ENCODE assay signal across 15 mouse cellular contexts in genomic region chr11:56753699-56754098, GRCm38 (mm10).
A peak's percentile ranks its signal among the peaks of the same experiment; 100 is the strongest.
DNase-seq lines count a peak whose midpoint lies in the region; ATAC-seq and TF ChIP-seq lines count a peak whose summit lies in the region.
"Had no signal": no experiment of that assay in that cellular context is flagged by ENCODE, and none has a peak within 500 bp of the region (broad histone marks: within the 10 kb centered on the region; RNA-seq: fewer than 3 reads in every experiment).

No protein-coding gene starts in this region.

- H3K4me3 ChIP-seq in hindbrain, embryonic 15.5 days, result no peak overlapping the region
- H3K4me3 ChIP-seq in hindbrain, embryonic 12.5 days, result no peak overlapping the region
- no peak overlapping the region for H3K4me3 ChIP-seq in midbrain, embryonic 15.5 days
- no peak overlapping the region for H3K4me3 ChIP-seq in midbrain, embryonic 10.5 days
- no peak overlapping the region for H3K4me3 ChIP-seq in cortical plate, adult 2 months (ENCODE audit: insufficient read depth, low read length)
- H3K4me3 ChIP-seq: liver, embryonic 13.5 days had no signal

- no peaks in the 10 kb centered on the region for H3K36me3 ChIP-seq in hindbrain, embryonic 15.5 days
- no peaks in the 10 kb centered on the region for H3K36me3 ChIP-seq in hindbrain, embryonic 12.5 days
- no peaks in the 10 kb centered on the region for H3K36me3 ChIP-seq in midbrain, embryonic 15.5 days (replicated peaks)
- H3K36me3 ChIP-seq in midbrain, embryonic 10.5 days, result no peaks in the 10 kb centered on the region
- H3K36me3 ChIP-seq: G1E; liver, embryonic 13.5 days had no signal

- H3K27me3 ChIP-seq in hindbrain, embryonic 15.5 days, result no peaks in the 10 kb centered on the region
- no peaks in the 10 kb centered on the region for H3K27me3 ChIP-seq in hindbrain, embryonic 12.5 days
- no peaks in the 10 kb centered on the region for H3K27me3 ChIP-seq in midbrain, embryonic 15.5 days (replicated peaks)
- H3K27me3 ChIP-seq in midbrain, embryonic 10.5 days (ENCODE audit: low read depth, poor library complexity, severe bottlenecking), result no peaks in the 10 kb centered on the region
- H3K27me3 ChIP-seq: liver, embryonic 13.5 days had no signal

- no peak overlapping the region for H3K9ac ChIP-seq in hindbrain, embryonic 15.5 days
- H3K9ac ChIP-seq in hindbrain, embryonic 12.5 days, result no peak overlapping the region
- H3K9ac ChIP-seq in midbrain, embryonic 15.5 days, result no peak overlapping the region
- H3K9ac ChIP-seq: liver, embryonic 13.5 days had no signal

- 26% methylated on average over 3 of the region's 3 CpGs for WGBS in hindbrain, embryonic 15.5 days
- 28% methylated on average over 3 of the region's 3 CpGs for WGBS in hindbrain, embryonic 12.5 days
- WGBS in midbrain, embryonic 15.5 days, result 49% methylated on average over 3 of the region's 3 CpGs
- 85% methylated on average over 3 of the region's 3 CpGs for WGBS in midbrain, embryonic 10.5 days

- no peak for TF ChIP-seq CTCF in cortical plate, adult 2 months (IDR thresholded peaks at IDR 0.05; ENCODE audit: extremely low read depth, insufficient read depth, low read length)

- H3K27ac ChIP-seq in hindbrain, embryonic 15.5 days (replicated peaks), result peak overlapping the region; percentile 42; the same call in 1 of the 2 replicates
- no peak overlapping the region for H3K27ac ChIP-seq in hindbrain, embryonic 12.5 days
- H3K27ac ChIP-seq in midbrain, embryonic 15.5 days, result 0 out of 2 replicates have a peak overlapping the region, but pooled peaks have one; percentile 6
- no peak overlapping the region for H3K27ac ChIP-seq in midbrain, embryonic 10.5 days (replicated peaks)
- H3K27ac ChIP-seq in cortical plate, adult 2 months (ENCODE audit: insufficient read depth, low read length), result peak overlapping the region; percentile 21; the same call in 1 of the 2 replicates
- H3K27ac ChIP-seq: liver, embryonic 13.5 days had no signal

- H3K4me2 ChIP-seq in hindbrain, embryonic 15.5 days, result no peak overlapping the region
- no peak overlapping the region for H3K4me2 ChIP-seq in hindbrain, embryonic 12.5 days (replicated peaks)
- H3K4me2 ChIP-seq in midbrain, embryonic 15.5 days, result no peak overlapping the region
- H3K4me2 ChIP-seq: liver, embryonic 13.5 days had no signal

- peak; percentile 61; the same call in 1 of the 2 replicates for ATAC-seq in hindbrain, embryonic 15.5 days (ENCODE audit: low FRiP score, low read depth)
- ATAC-seq in hindbrain, embryonic 12.5 days (ENCODE audit: low FRiP score), result no peak
- ATAC-seq in midbrain, embryonic 15.5 days (replicated peaks), result no peak

- no peaks in the 10 kb centered on the region for H3K9me3 ChIP-seq in hindbrain, embryonic 15.5 days
- no peaks in the 10 kb centered on the region for H3K9me3 ChIP-seq in hindbrain, embryonic 12.5 days (replicated peaks)
- no peaks in the 10 kb centered on the region for H3K9me3 ChIP-seq in midbrain, embryonic 15.5 days
- no peaks in the 10 kb centered on the region for H3K9me3 ChIP-seq in midbrain, embryonic 10.5 days (replicated peaks)
- H3K9me3 ChIP-seq: liver, embryonic 13.5 days had no signal

- TF ChIP-seq POLR2A in cortical plate, adult 2 months (IDR thresholded peaks at IDR 0.05; ENCODE audit: extremely low read depth, insufficient read depth, low read length), result no peak

- H3K4me1 ChIP-seq in hindbrain, embryonic 15.5 days (replicated peaks), result peaks cover 21% of the 10 kb centered on the region; the same call in 1 of the 2 replicates
- H3K4me1 ChIP-seq in hindbrain, embryonic 12.5 days, result peaks cover 7% of the 10 kb centered on the region
- 0 out of 2 replicates have a peak, but pooled peaks cover 14% of the 10 kb centered on the region for H3K4me1 ChIP-seq in midbrain, embryonic 15.5 days
- peaks cover 17% of the 10 kb centered on the region for H3K4me1 ChIP-seq in midbrain, embryonic 10.5 days
- H3K4me1 ChIP-seq in cortical plate, adult 2 months (ENCODE audit: control insufficient read depth, insufficient read depth, low read length), result peaks cover 3% of the 10 kb centered on the region; the same call in 1 of the 2 replicates
- H3K4me1 ChIP-seq: liver, embryonic 13.5 days had no signal

- DNase-seq in midbrain, embryonic 10.5 days (ENCODE audit: low spot score), result no peak
- peak; percentile 21 to 41 for DNase-seq in layer of hippocampus, postnatal 36 days
- DNase-seq in urinary bladder, postnatal 4 days (ENCODE audit: low spot score in 2 of 2), result no peak
- no peak for DNase-seq in cerebellum, adult 9-11 months
- DNase-seq: adrenal gland, adult 2 months; cerebellum, postnatal 10 days; kidney, adult 2 months; kidney, postnatal 25 days; liver, embryonic 13.5 days; right cerebral cortex, postnatal 25 days had no signal

Comparison
In these comparisons a context has a peak if more than half of its experiments do, and no peak if none do; other contexts are left out.
1. H3K27ac ChIP-seq: peak in hindbrain, embryonic 15.5 days (single experiment), midbrain, embryonic 15.5 days (single experiment) and cortical plate, adult 2 months (single experiment); none in hindbrain, embryonic 12.5 days (single experiment) and midbrain, embryonic 10.5 days (single experiment).
2. DNase-seq: peak in layer of hippocampus, postnatal 36 days (2 of 2); none in midbrain, embryonic 10.5 days (single experiment), urinary bladder, postnatal 4 days (0 of 2) and cerebellum, adult 9-11 months (single experiment).